Mouse (Mus musculus) testis, adult 2 months (tissue): ENCODE measurements at regions not wholly inside any gene's neighbourhood (a gene's known extent, or its start where the extent isn't known, plus 50 kb on each side); places are given as distances from the start of the nearest gene placed in this dataset.

Experiments used
- CTCF ChIP-seq: fragments of 200-500 bp; IDR thresholded peaks from 2 replicates; pipeline ENCODE4 v1.5.1; 2012; ENCODE audit warnings: low read depth, mild to moderate bottlenecking, inconsistent platforms, low read length, moderate library complexity; ENCODE audit not compliant: control insufficient read depth, insufficient read depth, insufficient replicate concordance
- POLR2A ChIP-seq: fragments of 200-500 bp; IDR thresholded peaks from 2 replicates; pipeline ENCODE4 v1.6.1; 2012; ENCODE audit warnings: low read depth, mild to moderate bottlenecking, inconsistent platforms, low read length, moderate library complexity; ENCODE audit not compliant: control insufficient read depth

- TF ChIP-seq CTCF (no peak), POLR2A (no peak)
Observed at GRCm38 (mm10) chr1:30460295-30460958, 413.3 kb downstream of the Phf3 start.
